Mouse (Mus musculus) C2C12 (cell line): ENCODE data around the gene Gje1.

ENCODE experiments used
- CTCF ChIP-seq: IDR thresholded peaks from one replicate; pipeline ENCODE4 v1.5.1; 2011; ENCODE audit not compliant: control insufficient read depth, insufficient read depth, insufficient read length
- FOSL1 ChIP-seq: IDR thresholded peaks from one replicate; pipeline ENCODE4 v1.8.0; 2011; ENCODE audit warnings: mild to moderate bottlenecking, low read length; ENCODE audit not compliant: poor library complexity, insufficient read depth, severe bottlenecking
- MAX ChIP-seq: IDR thresholded peaks from one replicate; pipeline ENCODE4 v1.6.1; 2011; ENCODE audit warnings: mild to moderate bottlenecking, control low read depth
- MYOG ChIP-seq: IDR thresholded peaks from one replicate; pipeline ENCODE4 v1.6.1; 2011; ENCODE audit not compliant: control insufficient read depth, insufficient read length; ENCODE audit errors: extremely low read depth
- USF1 ChIP-seq: IDR thresholded peaks from one replicate; pipeline ENCODE4 v1.6.1; 2011; ENCODE audit warnings: low read depth, mild to moderate bottlenecking, control low read depth, moderate library complexity

- TF ChIP-seq CTCF (no peak), FOSL1 (no peak), USF1 (no peak), MAX (no peak), MYOG (no peak)
Measured at GRCm38 (mm10) chr10:14759665-14760558, 41.9 kb upstream of the Gje1 start.
